Mouse (Mus musculus): ENCODE data around the gene Ryr3. TPM values are rescaled to one million over a fixed set of nuclear protein-coding genes. Genes with fewer than 3 reads are reported as not detected.

Gene Ryr3
- total RNA-seq, 1 experiment = 5.4 TPM

DNA sequence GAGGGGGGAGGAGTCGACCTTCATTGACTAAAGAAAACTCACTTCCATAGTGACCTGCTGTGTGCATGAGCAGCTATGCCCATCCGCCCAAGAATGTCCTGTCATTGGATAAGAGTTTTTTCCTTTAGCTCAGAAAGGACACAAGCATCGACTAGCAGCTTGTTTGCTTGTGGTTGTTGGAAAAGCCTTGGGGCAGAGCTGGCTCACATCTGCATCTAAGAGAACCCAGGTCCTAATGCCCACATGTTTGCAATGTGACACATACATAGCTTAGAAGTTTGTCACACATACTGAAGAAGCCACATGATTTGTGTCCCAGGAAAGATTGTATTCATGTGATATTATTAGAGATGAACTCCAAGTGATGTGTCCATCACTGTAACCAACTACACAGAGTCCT is 16.5 kb upstream of the Ryr3 start:
- H3K4me1 ChIP-seq (ENCODE audit: control insufficient read depth in 2 of 2, insufficient read depth in 2 of 2, low read length in 2 of 2, poor library complexity in 1 of 2) = no peaks in the 10 kb centered on the region
- H3K27ac ChIP-seq (ENCODE audit: insufficient read depth, low read depth, low read length, poor library complexity, severe bottlenecking) = no peak overlapping the region
- H3K36me3 ChIP-seq (ENCODE audit: control insufficient read depth, insufficient read depth, low read length, poor library complexity, severe bottlenecking) = no peaks in the 10 kb centered on the region
- no peak for TF ChIP-seq ZNF384 (IDR thresholded peaks at IDR 0.05; ENCODE audit: low read depth, low read length)
- TF ChIP-seq MAFK (IDR thresholded peaks at IDR 0.05; ENCODE audit: insufficient read depth, low read depth, low read length) = no peak
- TF ChIP-seq ZC3H11A (IDR thresholded peaks at IDR 0.05; ENCODE audit: borderline replicate concordance, low read depth, low read length) = no peak
- no peak for TF ChIP-seq CHD2 (IDR thresholded peaks at IDR 0.05; ENCODE audit: low read depth, low read length)
- TF ChIP-seq HCFC1 (IDR thresholded peaks at IDR 0.05; ENCODE audit: borderline replicate concordance, insufficient read depth, low read length) = no peak
- in situ Hi-C loops (cut with MboI; ENCODE audit: low sequenced_read_pairs in 2 of 2, unreplicated experiment in 2 of 2) = no loop called here
- no peaks in the 10 kb centered on the region for H3K9me3 ChIP-seq (ENCODE audit: control insufficient read depth, insufficient read depth, low read depth, low read length)
- no peak overlapping the region for H3K4me3 ChIP-seq (ENCODE audit: insufficient read depth in 1 of 2, low read depth in 1 of 2, low read length in 2 of 2, poor library complexity in 1 of 2, severe bottlenecking in 1 of 2)
- H3K9ac ChIP-seq (ENCODE audit: insufficient read depth, low read depth, low read length, poor library complexity, severe bottlenecking) = no peak overlapping the region
- no peak for DNase-seq (ENCODE audit: low read depth, low spot score)

DNA sequence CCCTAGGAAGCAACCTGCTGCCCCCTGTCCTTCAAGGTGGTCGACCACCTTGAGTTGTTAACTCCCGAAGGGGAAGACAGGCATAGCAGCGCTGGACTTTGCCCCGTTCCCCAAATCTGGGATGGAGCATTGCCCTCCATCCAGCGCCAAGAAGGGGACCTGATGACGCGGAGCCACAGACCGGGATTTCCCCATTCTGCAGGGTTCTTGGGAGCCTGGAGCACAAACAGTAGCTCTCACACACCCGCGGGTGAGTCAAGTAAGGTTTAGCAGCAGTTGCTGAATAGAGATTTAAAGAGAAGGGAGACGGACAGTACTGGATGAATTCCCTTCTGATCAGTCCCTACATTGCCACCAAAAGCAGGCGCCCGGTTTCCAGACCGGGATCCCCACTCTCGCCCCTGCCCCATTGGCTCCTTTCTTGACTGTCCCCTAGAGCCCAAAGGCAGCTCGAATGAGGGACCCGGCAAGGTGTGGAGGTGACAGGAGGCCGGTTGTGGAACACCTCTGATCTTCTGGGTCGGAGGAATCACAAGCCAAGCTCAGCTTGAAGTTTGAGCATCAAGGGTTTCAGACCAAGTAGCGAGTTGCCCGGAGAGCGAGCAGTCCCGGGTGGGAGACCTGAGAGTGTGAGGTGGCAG is 671 bp downstream of the Ryr3 start:
- no peak for TF ChIP-seq ZC3H11A (IDR thresholded peaks at IDR 0.05; ENCODE audit: borderline replicate concordance, low read depth, low read length)
- no peak for TF ChIP-seq ZNF384 (IDR thresholded peaks at IDR 0.05; ENCODE audit: low read depth, low read length)
- no peak for TF ChIP-seq HCFC1 (IDR thresholded peaks at IDR 0.05; ENCODE audit: borderline replicate concordance, insufficient read depth, low read length)
- no peak for TF ChIP-seq MAFK (IDR thresholded peaks at IDR 0.05; ENCODE audit: insufficient read depth, low read depth, low read length)
- no peak for TF ChIP-seq CHD2 (IDR thresholded peaks at IDR 0.05; ENCODE audit: low read depth, low read length)
- in situ Hi-C loops (cut with MboI; ENCODE audit: low sequenced_read_pairs in 2 of 2, unreplicated experiment in 2 of 2) = no loop called here
- Histone ChIP-seq H3K4me3 (ENCODE audit: insufficient read depth in 1 of 2, low read depth in 1 of 2, low read length in 2 of 2, poor library complexity in 1 of 2, severe bottlenecking in 1 of 2) (peak overlapping the region; percentile 60 to 68), H3K9me3 (ENCODE audit: control insufficient read depth, insufficient read depth, low read depth, low read length) (no peaks in the 10 kb centered on the region), H3K4me1 (ENCODE audit: control insufficient read depth in 2 of 2, insufficient read depth in 2 of 2, low read length in 2 of 2, poor library complexity in 1 of 2) (0 out of 4 replicates have a peak, but pooled peaks cover 0 to 3% of the 10 kb centered on the region in 2 experiments), H3K9ac (ENCODE audit: insufficient read depth, low read depth, low read length, poor library complexity, severe bottlenecking) (peak overlapping the region; percentile 33; the same call in 1 of the 2 replicates), H3K27ac (ENCODE audit: insufficient read depth, low read depth, low read length, poor library complexity, severe bottlenecking) (no peak overlapping the region), H3K36me3 (ENCODE audit: control insufficient read depth, insufficient read depth, low read length, poor library complexity, severe bottlenecking) (no peaks in the 10 kb centered on the region)
- no peak for DNase-seq (ENCODE audit: low read depth, low spot score)

DNA sequence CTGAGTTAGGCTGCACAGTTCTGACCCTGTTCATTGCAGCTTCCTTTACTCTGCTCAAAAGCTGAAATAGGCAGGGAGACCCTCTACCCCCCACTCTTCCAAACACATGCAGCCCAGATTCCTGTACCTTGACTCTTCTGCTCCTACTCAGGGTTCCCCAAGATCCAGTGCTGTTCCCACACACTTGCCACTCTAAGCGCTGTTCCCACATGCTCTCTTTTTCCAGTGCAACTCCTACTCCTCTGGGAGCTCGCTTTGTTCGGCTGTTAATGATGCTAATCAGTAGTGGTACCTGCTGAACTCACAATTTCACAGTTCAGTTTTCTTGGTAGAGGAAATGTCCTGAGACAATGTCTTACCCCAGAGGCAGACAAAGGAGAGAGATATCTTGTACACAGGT is 6.9 kb downstream of the Ryr3 start:
- Histone ChIP-seq H3K9me3 (ENCODE audit: control insufficient read depth, insufficient read depth, low read depth, low read length) (no peaks in the 10 kb centered on the region), H3K4me1 (ENCODE audit: control insufficient read depth in 2 of 2, insufficient read depth in 2 of 2, low read length in 2 of 2, poor library complexity in 1 of 2) (no peaks in the 10 kb centered on the region), H3K9ac (ENCODE audit: insufficient read depth, low read depth, low read length, poor library complexity, severe bottlenecking) (no peak overlapping the region), H3K27ac (ENCODE audit: insufficient read depth, low read depth, low read length, poor library complexity, severe bottlenecking) (no peak overlapping the region), H3K36me3 (ENCODE audit: control insufficient read depth, insufficient read depth, low read length, poor library complexity, severe bottlenecking) (no peaks in the 10 kb centered on the region), H3K4me3 (ENCODE audit: insufficient read depth in 1 of 2, low read depth in 1 of 2, low read length in 2 of 2, poor library complexity in 1 of 2, severe bottlenecking in 1 of 2) (no peak overlapping the region)
- TF ChIP-seq ZNF384 (IDR thresholded peaks at IDR 0.05; ENCODE audit: low read depth, low read length) (no peak), ZC3H11A (IDR thresholded peaks at IDR 0.05; ENCODE audit: borderline replicate concordance, low read depth, low read length) (no peak), HCFC1 (IDR thresholded peaks at IDR 0.05; ENCODE audit: borderline replicate concordance, insufficient read depth, low read length) (no peak), CHD2 (IDR thresholded peaks at IDR 0.05; ENCODE audit: low read depth, low read length) (no peak), MAFK (IDR thresholded peaks at IDR 0.05; ENCODE audit: insufficient read depth, low read depth, low read length) (no peak)
- DNase-seq (ENCODE audit: low read depth, low spot score) = no peak
- in situ Hi-C loops (cut with MboI; ENCODE audit: low sequenced_read_pairs in 2 of 2, unreplicated experiment in 2 of 2) = no loop called here

DNA sequence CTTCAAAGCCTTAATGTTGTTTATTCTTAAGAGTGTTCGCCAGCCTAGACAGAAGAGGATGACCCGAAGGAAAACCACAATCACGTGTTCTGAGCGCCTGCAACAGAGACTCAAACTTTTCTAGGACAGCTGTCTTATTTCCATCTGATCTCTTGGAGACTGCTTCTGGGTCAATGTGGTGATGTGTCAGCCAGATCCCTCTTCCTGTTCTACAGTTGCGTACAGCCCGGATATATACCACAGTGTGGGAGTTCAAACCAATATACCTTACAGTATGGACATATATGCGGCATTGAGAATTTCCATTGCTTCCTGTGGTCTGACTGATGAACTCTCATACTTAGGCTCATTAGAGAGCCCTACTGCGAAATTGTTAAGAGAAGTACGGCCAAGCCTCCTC is 7.6 kb downstream of the Ryr3 start:
- TF ChIP-seq ZC3H11A (IDR thresholded peaks at IDR 0.05; ENCODE audit: borderline replicate concordance, low read depth, low read length) (no peak), CHD2 (IDR thresholded peaks at IDR 0.05; ENCODE audit: low read depth, low read length) (no peak)
- Histone ChIP-seq H3K4me3 (ENCODE audit: insufficient read depth in 1 of 2, low read depth in 1 of 2, low read length in 2 of 2, poor library complexity in 1 of 2, severe bottlenecking in 1 of 2) (no peak overlapping the region), H3K4me1 (ENCODE audit: control insufficient read depth in 2 of 2, insufficient read depth in 2 of 2, low read length in 2 of 2, poor library complexity in 1 of 2) (no peaks in the 10 kb centered on the region), H3K36me3 (ENCODE audit: control insufficient read depth, insufficient read depth, low read length, poor library complexity, severe bottlenecking) (no peaks in the 10 kb centered on the region), H3K9ac (ENCODE audit: insufficient read depth, low read depth, low read length, poor library complexity, severe bottlenecking) (no peak overlapping the region), H3K9me3 (ENCODE audit: control insufficient read depth, insufficient read depth, low read depth, low read length) (no peaks in the 10 kb centered on the region), H3K27ac (ENCODE audit: insufficient read depth, low read depth, low read length, poor library complexity, severe bottlenecking) (no peak overlapping the region)
- in situ Hi-C loops (cut with MboI; ENCODE audit: low sequenced_read_pairs in 2 of 2, unreplicated experiment in 2 of 2) = no loop called here
- DNase-seq (ENCODE audit: low read depth, low spot score) = no peak

DNA sequence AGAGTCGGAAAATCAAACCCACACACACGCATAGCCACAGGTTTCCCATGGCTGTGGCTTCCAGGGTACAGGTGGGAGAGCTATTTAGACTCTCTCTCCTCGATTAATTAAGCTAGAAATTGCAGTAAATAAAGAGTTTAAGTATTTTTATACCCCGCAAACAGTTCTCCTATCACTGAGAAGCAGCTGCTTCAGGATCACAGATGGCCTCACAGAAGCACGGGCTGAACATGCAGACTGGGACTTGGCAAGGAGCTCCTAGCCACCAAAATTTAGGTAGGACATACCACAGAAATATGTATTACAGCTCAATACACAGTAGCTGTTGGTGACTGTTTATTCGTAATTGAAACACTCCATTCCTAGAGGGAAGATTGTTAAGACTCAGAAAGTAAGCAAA is 14.0 kb downstream of the Ryr3 start:
- no peak overlapping the region for H3K27ac ChIP-seq (ENCODE audit: insufficient read depth, low read depth, low read length, poor library complexity, severe bottlenecking)
- DNase-seq (ENCODE audit: low read depth, low spot score) = no peak
- no peaks in the 10 kb centered on the region for H3K4me1 ChIP-seq (ENCODE audit: control insufficient read depth in 2 of 2, insufficient read depth in 2 of 2, low read length in 2 of 2, poor library complexity in 1 of 2)
- in situ Hi-C loops (cut with MboI; ENCODE audit: low sequenced_read_pairs in 2 of 2, unreplicated experiment in 2 of 2) = no loop called here
- no peak overlapping the region for H3K9ac ChIP-seq (ENCODE audit: insufficient read depth, low read depth, low read length, poor library complexity, severe bottlenecking)
- no peaks in the 10 kb centered on the region for H3K36me3 ChIP-seq (ENCODE audit: control insufficient read depth, insufficient read depth, low read length, poor library complexity, severe bottlenecking)
- TF ChIP-seq HCFC1 (IDR thresholded peaks at IDR 0.05; ENCODE audit: borderline replicate concordance, insufficient read depth, low read length) (no peak), ZC3H11A (IDR thresholded peaks at IDR 0.05; ENCODE audit: borderline replicate concordance, low read depth, low read length) (no peak), CHD2 (IDR thresholded peaks at IDR 0.05; ENCODE audit: low read depth, low read length) (no peak), ZNF384 (IDR thresholded peaks at IDR 0.05; ENCODE audit: low read depth, low read length) (no peak), MAFK (IDR thresholded peaks at IDR 0.05; ENCODE audit: insufficient read depth, low read depth, low read length) (no peak)
- H3K4me3 ChIP-seq (ENCODE audit: insufficient read depth in 1 of 2, low read depth in 1 of 2, low read length in 2 of 2, poor library complexity in 1 of 2, severe bottlenecking in 1 of 2) = no peak overlapping the region
- no peaks in the 10 kb centered on the region for H3K9me3 ChIP-seq (ENCODE audit: control insufficient read depth, insufficient read depth, low read depth, low read length)
